Mouse (Mus musculus): ENCODE results near the gene Pkd1l3. TPM values are rescaled to one million over a fixed set of nuclear protein-coding genes. Genes with fewer than 3 reads are reported as not detected.
A peak's percentile ranks its signal among the peaks of the same experiment; 100 is the strongest.

Gene Pkd1l3
- 2.7 and 3.4 TPM in 2 replicates for polyA plus RNA-seq (2014; fragmentation: Nextera tagmentation; extraction: Ambion mirVana)

DNA sequence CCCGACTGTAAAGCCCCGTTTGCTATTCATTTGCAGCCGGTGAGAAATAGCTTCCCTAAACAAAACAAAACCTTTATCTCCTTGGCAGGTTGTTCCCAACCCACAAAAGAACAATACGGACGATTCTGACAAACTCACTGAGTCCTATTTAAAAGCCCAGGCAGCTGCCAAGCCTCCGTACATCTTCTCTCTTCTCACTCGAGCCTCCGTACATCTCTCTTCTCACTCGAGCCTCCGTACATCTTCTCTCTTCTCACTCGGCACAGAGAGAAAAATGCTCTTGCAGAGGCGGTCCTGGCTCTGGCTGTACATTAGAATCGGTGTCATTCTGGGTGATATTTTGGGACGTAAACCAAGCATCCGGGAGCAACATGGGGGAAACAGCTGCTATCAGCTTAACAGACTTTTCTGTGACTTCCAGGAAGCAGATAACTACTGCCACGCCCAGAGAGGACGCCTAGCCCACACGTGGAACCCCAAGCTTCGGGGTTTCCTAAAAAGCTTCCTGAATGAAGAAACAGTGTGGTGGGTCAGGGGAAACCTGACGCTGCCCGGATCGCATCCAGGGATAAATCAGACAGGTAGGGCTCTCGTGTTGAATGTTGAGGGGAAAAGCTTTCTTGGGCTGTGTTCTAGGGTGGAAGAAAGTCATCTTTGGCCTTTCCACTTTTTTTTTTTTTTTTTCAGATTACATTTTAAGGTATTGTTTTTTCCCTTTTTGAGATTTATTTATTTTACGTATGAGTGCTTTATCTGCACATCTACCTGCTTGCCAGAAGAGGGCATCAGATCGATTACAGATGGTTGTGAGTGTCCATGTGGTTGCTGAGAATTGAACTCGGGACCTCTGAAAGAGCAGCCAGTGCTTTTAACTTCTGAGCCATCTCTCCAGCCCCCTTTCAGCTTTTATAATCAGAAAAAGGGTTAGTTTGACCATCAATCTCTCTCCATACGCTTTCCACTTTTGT, at the start of gene Pkd1l3:
Gene Pkd1l3 (plus strand): TSS at position 275 of the 968 bp plus-strand sequence.
- Histone ChIP-seq H3K9me3 (ENCODE audit: control insufficient read depth, low read length) (no peaks in the 10 kb centered on the region), H3K27ac (ENCODE audit: low read depth, low read length) (no peak within 1 kb of the TSS), H3K4me2 (peak within 1 kb of the TSS; percentile 65), H3K4me3 (ENCODE audit: low read depth, low read length) (peak within 1 kb of the TSS; percentile 48), H3K27me3 (replicated peaks; ENCODE audit: control insufficient read depth, insufficient read depth, low read length) (no peaks in the 10 kb centered on the region), H3K9ac (ENCODE audit: low read depth, low read length) (peak within 1 kb of the TSS; percentile 11), H3K36me3 (ENCODE audit: control insufficient read depth, insufficient read depth, low read length) (no peaks in the 10 kb centered on the region), H3K4me1 (replicated peaks; ENCODE audit: control insufficient read depth, insufficient read depth, low read length) (no peaks in the 10 kb centered on the region; the same call in 1 of the 2 replicates)
- DNase-seq (ENCODE audit: low spot score): no peak
- ATAC-seq (replicated peaks; ENCODE audit: low FRiP score): peak; percentile 68
- WGBS: 24% methylated on average over 27 of the region's 27 CpGs

DNA sequence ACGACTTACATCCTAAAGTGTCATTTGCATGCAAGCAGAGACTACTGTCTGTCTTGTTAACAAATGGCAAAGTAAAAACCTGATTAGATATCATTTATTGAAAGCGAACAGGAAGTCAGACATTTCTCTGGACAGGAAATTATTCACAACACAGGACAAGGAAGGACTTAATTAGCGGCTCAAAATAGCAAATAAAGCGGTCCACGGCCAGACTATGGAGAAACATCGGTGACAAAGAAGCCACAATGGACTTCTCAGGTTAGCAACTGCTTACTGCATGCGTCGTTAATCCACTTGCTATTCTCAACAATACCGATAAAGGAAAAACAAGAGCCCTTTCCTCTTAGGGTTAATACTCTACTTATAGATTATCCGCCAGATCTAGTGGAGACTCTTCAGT, 49.6 kb upstream of the Pkd1l3 start:
- peak overlapping the region; percentile 96 for H3K9ac ChIP-seq (ENCODE audit: low read depth, low read length)
- H3K4me1 ChIP-seq (replicated peaks; ENCODE audit: control insufficient read depth, insufficient read depth, low read length): peaks cover 9% of the 10 kb centered on the region
- peak overlapping the region; percentile 70 for H3K4me2 ChIP-seq
- ATAC-seq (replicated peaks; ENCODE audit: low FRiP score) (no peak), DNase-seq (ENCODE audit: low spot score) (no peak)
- peak overlapping the region; percentile 90 for H3K27ac ChIP-seq (ENCODE audit: low read depth, low read length)
- peak overlapping the region; percentile 97 for H3K4me3 ChIP-seq (ENCODE audit: low read depth, low read length)
- no peaks in the 10 kb centered on the region for H3K9me3 ChIP-seq (ENCODE audit: control insufficient read depth, low read length)
- no peaks in the 10 kb centered on the region for H3K27me3 ChIP-seq (replicated peaks; ENCODE audit: control insufficient read depth, insufficient read depth, low read length)
- H3K36me3 ChIP-seq (ENCODE audit: control insufficient read depth, insufficient read depth, low read length): peaks cover 24% of the 10 kb centered on the region
- WGBS: 3% methylated on average over 10 of the region's 10 CpGs

- Histone ChIP-seq H3K4me3 (ENCODE audit: low read depth, low read length) (peak within 1 kb of the TSS; percentile 97), H3K4me2 (peak within 1 kb of the TSS; percentile 70), H3K9ac (ENCODE audit: low read depth, low read length) (peak within 1 kb of the TSS; percentile 96), H3K36me3 (ENCODE audit: control insufficient read depth, insufficient read depth, low read length) (peaks cover 18% of the 10 kb centered on the region), H3K27me3 (replicated peaks; ENCODE audit: control insufficient read depth, insufficient read depth, low read length) (no peaks in the 10 kb centered on the region), H3K9me3 (ENCODE audit: control insufficient read depth, low read length) (no peaks in the 10 kb centered on the region), H3K27ac (ENCODE audit: low read depth, low read length) (peak within 1 kb of the TSS; percentile 90), H3K4me1 (replicated peaks; ENCODE audit: control insufficient read depth, insufficient read depth, low read length) (peaks cover 9% of the 10 kb centered on the region)
- ATAC-seq (replicated peaks; ENCODE audit: low FRiP score) (peak; percentile 99), DNase-seq (ENCODE audit: low spot score) (peak; percentile 94)
- under 1% methylated on average over 52 of the region's 52 CpGs for WGBS
Measured at GRCm38 (mm10) chr8:109565498-109566333, 48.6 kb upstream of the Pkd1l3 start, which contains the start of the genes Dhx38 and Txnl4b. TSS of gene Dhx38 (minus strand) at chr8:109565861. TSS of gene Txnl4b (plus strand) at chr8:109565892.

DNA sequence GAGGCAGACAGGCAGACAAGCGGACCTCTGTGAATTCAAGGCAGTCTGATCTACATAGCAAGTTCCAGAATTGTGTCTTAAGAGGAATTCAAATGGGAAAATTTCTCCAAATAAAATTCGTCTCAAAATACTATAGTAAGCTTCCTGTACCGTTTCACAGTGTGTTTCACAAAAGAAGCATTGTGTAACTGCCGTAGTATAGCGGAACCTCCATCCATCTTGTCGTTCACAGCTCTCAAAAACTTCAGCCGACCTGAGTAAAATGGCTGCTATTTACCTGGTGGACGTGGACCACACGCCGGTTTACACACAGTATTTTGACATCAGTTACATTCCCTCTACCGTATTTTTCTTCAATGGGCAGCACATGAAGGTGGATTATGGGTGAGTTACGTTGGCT, 43.2 kb upstream of the Pkd1l3 start:
- peaks cover 6% of the 10 kb centered on the region; the same call in 1 of the 2 replicates for H3K4me1 ChIP-seq (replicated peaks; ENCODE audit: control insufficient read depth, insufficient read depth, low read length)
- H3K4me3 ChIP-seq (ENCODE audit: low read depth, low read length): no peak overlapping the region
- WGBS: 92% methylated on average over 12 of the region's 12 CpGs
- no peak overlapping the region for H3K9ac ChIP-seq (ENCODE audit: low read depth, low read length)
- H3K27me3 ChIP-seq (replicated peaks; ENCODE audit: control insufficient read depth, insufficient read depth, low read length): no peaks in the 10 kb centered on the region
- H3K27ac ChIP-seq (ENCODE audit: low read depth, low read length): no peak overlapping the region
- H3K36me3 ChIP-seq (ENCODE audit: control insufficient read depth, insufficient read depth, low read length): 0 out of 2 replicates have a peak, but pooled peaks cover 3% of the 10 kb centered on the region
- no peak overlapping the region for H3K4me2 ChIP-seq
- no peaks in the 10 kb centered on the region for H3K9me3 ChIP-seq (ENCODE audit: control insufficient read depth, low read length)
- no peak for ATAC-seq (replicated peaks; ENCODE audit: low FRiP score)
- no peak for DNase-seq (ENCODE audit: low spot score)

- no peak for ATAC-seq (replicated peaks; ENCODE audit: low FRiP score)
- 75% methylated on average over 4 of the region's 4 CpGs for WGBS
- Histone ChIP-seq H3K27me3 (replicated peaks; ENCODE audit: control insufficient read depth, insufficient read depth, low read length) (no peaks in the 10 kb centered on the region), H3K36me3 (ENCODE audit: control insufficient read depth, insufficient read depth, low read length) (no peaks in the 10 kb centered on the region), H3K4me1 (replicated peaks; ENCODE audit: control insufficient read depth, insufficient read depth, low read length) (no peaks in the 10 kb centered on the region), H3K4me3 (ENCODE audit: low read depth, low read length) (no peak overlapping the region), H3K4me2 (no peak overlapping the region), H3K9ac (ENCODE audit: low read depth, low read length) (no peak overlapping the region), H3K9me3 (ENCODE audit: control insufficient read depth, low read length) (no peaks in the 10 kb centered on the region), H3K27ac (ENCODE audit: low read depth, low read length) (no peak overlapping the region)
- DNase-seq (ENCODE audit: low spot score): no peak
Measured at GRCm38 (mm10) chr8:109576311-109576710, 38.0 kb upstream of the Pkd1l3 start.

- Histone ChIP-seq H3K9ac (ENCODE audit: low read depth, low read length) (no peak within 1 kb of the TSS), H3K4me2 (no peak within 1 kb of the TSS), H3K27ac (ENCODE audit: low read depth, low read length) (no peak within 1 kb of the TSS), H3K27me3 (replicated peaks; ENCODE audit: control insufficient read depth, insufficient read depth, low read length) (no peaks in the 10 kb centered on the region), H3K36me3 (ENCODE audit: control insufficient read depth, insufficient read depth, low read length) (no peaks in the 10 kb centered on the region), H3K4me1 (replicated peaks; ENCODE audit: control insufficient read depth, insufficient read depth, low read length) (no peaks in the 10 kb centered on the region), H3K9me3 (ENCODE audit: control insufficient read depth, low read length) (no peaks in the 10 kb centered on the region), H3K4me3 (ENCODE audit: low read depth, low read length) (no peak within 1 kb of the TSS)
- ATAC-seq (replicated peaks; ENCODE audit: low FRiP score): no peak
- 48% methylated on average over 8 of the region's 8 CpGs for WGBS
- no peak for DNase-seq (ENCODE audit: low spot score)
Measured at GRCm38 (mm10) chr8:109578900-109579301, 35.4 kb upstream of the Pkd1l3 start, which contains the start of gene Hp. TSS of gene Hp (minus strand) at chr8:109579172.

DNA sequence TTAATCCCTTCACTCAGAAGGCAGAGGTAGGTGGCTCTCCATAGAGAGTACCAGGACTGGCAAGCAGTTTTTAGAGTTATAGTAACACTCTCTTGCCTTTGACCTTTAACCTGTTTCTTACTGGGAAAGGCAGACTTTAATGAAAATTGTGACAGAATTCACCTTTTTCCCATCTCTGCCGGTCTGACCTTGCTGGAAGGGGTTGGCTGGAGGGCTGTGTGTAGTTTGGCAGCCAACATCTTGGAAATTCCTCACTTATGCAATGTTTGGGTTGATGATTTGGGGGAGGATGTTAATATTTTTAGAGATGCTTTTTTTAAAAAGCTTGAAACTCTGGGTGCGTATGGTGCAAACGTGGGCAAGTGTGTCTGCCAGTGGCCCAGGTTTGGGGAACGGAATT, 30.0 kb upstream of the Pkd1l3 start:
- DNase-seq (ENCODE audit: low spot score): no peak
- H3K36me3 ChIP-seq (ENCODE audit: control insufficient read depth, insufficient read depth, low read length): no peaks in the 10 kb centered on the region
- no peaks in the 10 kb centered on the region for H3K4me1 ChIP-seq (replicated peaks; ENCODE audit: control insufficient read depth, insufficient read depth, low read length)
- ATAC-seq (replicated peaks; ENCODE audit: low FRiP score): no peak
- H3K27me3 ChIP-seq (replicated peaks; ENCODE audit: control insufficient read depth, insufficient read depth, low read length): no peaks in the 10 kb centered on the region
- H3K9ac ChIP-seq (ENCODE audit: low read depth, low read length): no peak overlapping the region
- no peak overlapping the region for H3K27ac ChIP-seq (ENCODE audit: low read depth, low read length)
- no peak overlapping the region for H3K4me2 ChIP-seq
- 76% methylated on average over 4 of the region's 4 CpGs for WGBS
- no peak overlapping the region for H3K4me3 ChIP-seq (ENCODE audit: low read depth, low read length)
- no peaks in the 10 kb centered on the region for H3K9me3 ChIP-seq (ENCODE audit: control insufficient read depth, low read length)

- Histone ChIP-seq H3K4me1 (replicated peaks; ENCODE audit: control insufficient read depth, insufficient read depth, low read length) (no peaks in the 10 kb centered on the region), H3K27ac (ENCODE audit: low read depth, low read length) (no peak overlapping the region), H3K4me3 (ENCODE audit: low read depth, low read length) (no peak overlapping the region), H3K4me2 (no peak overlapping the region), H3K36me3 (ENCODE audit: control insufficient read depth, insufficient read depth, low read length) (no peaks in the 10 kb centered on the region), H3K9me3 (ENCODE audit: control insufficient read depth, low read length) (no peaks in the 10 kb centered on the region), H3K9ac (ENCODE audit: low read depth, low read length) (no peak overlapping the region), H3K27me3 (replicated peaks; ENCODE audit: control insufficient read depth, insufficient read depth, low read length) (no peaks in the 10 kb centered on the region)
- DNase-seq (ENCODE audit: low spot score) (no peak), ATAC-seq (replicated peaks; ENCODE audit: low FRiP score) (no peak)
- 78% methylated on average over 3 of the region's 3 CpGs for WGBS
Measured at GRCm38 (mm10) chr8:109584830-109585229, 29.5 kb upstream of the Pkd1l3 start.
